8 mouse cellular contexts compared by ENCODE assay signal in the genomic region with DNA sequence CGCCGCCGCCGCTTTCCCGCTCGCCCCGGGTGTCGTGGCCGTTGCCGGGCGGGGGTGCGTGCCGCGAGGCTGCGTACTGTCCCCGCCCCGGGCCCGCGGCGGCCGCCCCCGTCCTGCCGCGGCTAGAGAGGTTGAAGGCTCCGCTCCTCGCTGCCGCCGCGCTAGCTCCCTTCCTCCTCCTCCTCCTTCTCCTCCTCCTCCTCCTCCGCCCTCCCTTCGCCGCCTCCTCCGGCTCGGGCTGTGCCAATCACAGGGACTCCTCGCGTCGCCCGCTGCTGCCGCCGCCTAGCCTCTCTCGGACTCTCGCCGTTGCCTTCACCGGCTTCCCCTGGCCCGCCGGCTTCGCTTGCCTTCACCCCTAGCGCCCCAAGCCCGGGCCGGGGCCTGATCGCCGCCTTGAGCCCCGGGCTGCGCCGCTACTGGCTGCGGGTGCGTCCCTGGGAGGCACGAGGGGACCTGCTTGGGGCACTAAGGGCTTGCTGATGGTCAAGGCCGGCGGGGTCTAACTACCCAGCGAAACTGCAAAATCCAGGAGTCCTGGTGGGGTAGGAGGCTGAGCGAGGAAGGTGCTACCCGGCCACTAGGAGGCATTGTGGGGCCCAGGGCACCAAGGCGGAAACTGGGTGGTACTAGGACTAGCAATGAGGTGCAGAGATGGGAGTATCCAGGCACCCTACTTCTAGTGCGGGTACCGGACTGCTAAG. TPM values are rescaled to one million over a fixed set of nuclear protein-coding genes. Genes with fewer than 3 reads are reported as not detected.
DNase-seq lines count a peak whose midpoint lies in the region; ATAC-seq lines count a peak whose summit lies in the region.

Gene Slco3a1 (minus strand): TSS at position 173 of the 704 bp plus-strand sequence.

- H3K4me2 ChIP-seq in forebrain, embryonic 16.5 days (ENCODE audit: low read length): peak within 1 kb of the TSS; percentile 70
- peak within 1 kb of the TSS; percentile 79 for H3K4me2 ChIP-seq in neural tube, embryonic 14.5 days (ENCODE audit: low read depth, low read length)

- H3K9me3 ChIP-seq in forebrain, embryonic 16.5 days (ENCODE audit: control insufficient read depth, low read length): no peaks in the 10 kb centered on the region
- no peaks in the 10 kb centered on the region for H3K9me3 ChIP-seq in neural tube, embryonic 14.5 days (ENCODE audit: control insufficient read depth, low read length)

- H3K9ac ChIP-seq in forebrain, embryonic 16.5 days (replicated peaks; ENCODE audit: low read depth, low read length): peak within 1 kb of the TSS; percentile 89
- peak within 1 kb of the TSS; percentile 90 for H3K9ac ChIP-seq in neural tube, embryonic 14.5 days (replicated peaks; ENCODE audit: low read depth, low read length)

- peaks cover 21% of the 10 kb centered on the region for H3K4me1 ChIP-seq in forebrain, embryonic 16.5 days (replicated peaks; ENCODE audit: control insufficient read depth, insufficient read depth, low read length)
- peaks cover 9% of the 10 kb centered on the region; the same call in 1 of the 2 replicates for H3K4me1 ChIP-seq in neural tube, embryonic 14.5 days (ENCODE audit: control insufficient read depth, insufficient read depth, low read length)

- H3K27me3 ChIP-seq in forebrain, embryonic 16.5 days (replicated peaks; ENCODE audit: control insufficient read depth, insufficient read depth, low read length): no peaks in the 10 kb centered on the region; the same call in 1 of the 2 replicates
- H3K27me3 ChIP-seq in neural tube, embryonic 14.5 days (ENCODE audit: control insufficient read depth, insufficient read depth, low read length): no peaks in the 10 kb centered on the region

- WGBS in forebrain, embryonic 16.5 days: 2% methylated on average over 57 of the region's 66 CpGs
- under 1% methylated on average over 60 of the region's 66 CpGs for WGBS in neural tube, embryonic 14.5 days

- H3K4me3 ChIP-seq in forebrain, embryonic 16.5 days (replicated peaks; ENCODE audit: low read length): peak within 1 kb of the TSS; percentile 74
- peak within 1 kb of the TSS; percentile 69 for H3K4me3 ChIP-seq in neural tube, embryonic 14.5 days (ENCODE audit: low read depth, low read length)

- H3K27ac ChIP-seq in forebrain, embryonic 16.5 days (ENCODE audit: low read length): peak within 1 kb of the TSS; percentile 76
- peak within 1 kb of the TSS; percentile 88 for H3K27ac ChIP-seq in neural tube, embryonic 14.5 days (ENCODE audit: low read depth, low read length)

- peak; percentile 86 for ATAC-seq in cerebellum, adult (ENCODE audit: insufficient number of reproducible peaks, low FRiP score, low TSS enrichment)
- ATAC-seq in forebrain, embryonic 16.5 days: peak; percentile 92
- peak; percentile 91 for ATAC-seq in neural tube, embryonic 14.5 days (ENCODE audit: low read depth)

- intact Hi-C loops in heart, postnatal 25 days (cut with DNase I): loop anchor here (2.0 to 10.0 kb wide), 6 partner anchors 82 to 558 kb away; no protein-coding TSS in a partner anchor

- DNase-seq in CD8-positive naive resting alpha-beta T cell, adult 2 months (ENCODE audit: low read depth in 2 of 2, low spot score in 2 of 2): peak; percentile 72 to 81
- DNase-seq in heart, postnatal 25 days (ENCODE audit: low spot score): peak; percentile 72
- DNase-seq in layer of hippocampus, adult 18-20 months (ENCODE audit: low spot score in 2 of 2): peak; percentile 64 to 80
- DNase-seq in lung, adult 18-20 months: peak; percentile 91 to 92
- peak; percentile 80 for DNase-seq in testis, postnatal 10 days (ENCODE audit: low spot score)

- no peaks in the 10 kb centered on the region for H3K36me3 ChIP-seq in forebrain, embryonic 16.5 days (ENCODE audit: control insufficient read depth, insufficient read depth)
- no peaks in the 10 kb centered on the region for H3K36me3 ChIP-seq in neural tube, embryonic 14.5 days (ENCODE audit: control insufficient read depth, insufficient read depth, low read length)

RNA-seq across cellular contexts. Expression of gene Slco3a1, which starts in this region (rescaled TPM):
- polyA plus RNA-seq in forebrain, embryonic 16.5 days (2015; fragmentation: Nextera tagmentation; extraction: Ambion mirVana): 18.6 and 24.2 TPM in 2 replicates
- 100 to 1,000 TPM in 1 of 2 experiments, 10 to 100 TPM in 1; 95.3 to 105 TPM for total RNA-seq in heart, postnatal 25 days (2021)
- total RNA-seq in layer of hippocampus, adult 18-20 months (2021): 10 to 100 TPM; 51.9 to 53.4 TPM
- polyA plus RNA-seq in neural tube, embryonic 14.5 days (2014; fragmentation: Nextera tagmentation; extraction: Ambion mirVana): 18.6 and 22.8 TPM in 2 replicates

Comparison
In these comparisons a context has a peak if more than half of its experiments do, and no peak if none do; other contexts are left out.
1. Peak in every context shown above with its lines: DNase-seq, ATAC-seq, H3K4me3 ChIP-seq and H3K27ac ChIP-seq.